Mouse (Mus musculus) kidney, adult 2 months (tissue): Measurements from ENCODE around the gene Gm9821. TPM values are rescaled to one million over a fixed set of nuclear protein-coding genes. Genes with fewer than 3 reads are reported as not detected.

Experiments used
- DNase-seq: peaks from one replicate; pipeline ENCODE4 v3.0.0; 2021
- H3K27ac ChIP-seq: fragments of 200-500 bp; 2 replicates; pipeline ENCODE4 v1.5.1; 2012; ENCODE audit warnings: low read depth, low read length, control low read depth, inconsistent platforms; ENCODE audit not compliant: insufficient read depth
- H3K27me3 ChIP-seq: fragments of 200-500 bp; replicated peaks from 2 replicates; pipeline ENCODE4 v1.6.1; 2012; ENCODE audit warnings: mild to moderate bottlenecking, moderate library complexity, low read length, inconsistent platforms; ENCODE audit not compliant: control insufficient read depth, insufficient read depth
- H3K36me3 ChIP-seq: fragments of 200-500 bp; 2 replicates; pipeline ENCODE4 v1.6.1; 2012; ENCODE audit warnings: mild to moderate bottlenecking, moderate library complexity, low read length, inconsistent platforms; ENCODE audit not compliant: control insufficient read depth, insufficient read depth
- H3K4me1 ChIP-seq: fragments of 200-500 bp; 2 replicates; pipeline ENCODE4 v1.6.1; 2011; ENCODE audit warnings: low read length; ENCODE audit not compliant: control insufficient read depth, insufficient read depth
- H3K4me3 ChIP-seq: fragments of 200-500 bp; 2 replicates; pipeline ENCODE4 v1.5.1; 2011; ENCODE audit warnings: mild to moderate bottlenecking, low read depth, low read length, control low read depth; ENCODE audit not compliant: insufficient read depth
- CTCF ChIP-seq: fragments of 200-500 bp; conservative IDR thresholded peaks from 2 replicates; pipeline ENCODE4 v1.5.1; 2011; ENCODE audit warnings: low read depth, mild to moderate bottlenecking, control low read depth, low read length, moderate library complexity, mixed read lengths; ENCODE audit not compliant: insufficient read depth, insufficient read length
- POLR2A ChIP-seq: fragments of 200-500 bp; IDR thresholded peaks from one replicate; pipeline ENCODE4 v1.6.1; 2011; ENCODE audit warnings: low read depth, low read length, control low read depth
- WGBS: fragments of 180-500 bp; shearing (Covaris S2); methylation state at CpG from one replicate; pipeline ENCODE4 v1.1.7; 2018; 5-methylcytosine and 5-hydroxymethylcytosine counted together
- polyA plus RNA-seq: library from polyadenylated mRNA; depleted of rRNA; stranded (reverse); fragments of >200 nt; gene quantifications from 2 replicates; pipeline ENCODE4 v1.2.3, GENCODE M21; 2012; rRNA removed

Gene Gm9821
- polyA plus RNA-seq, 1 experiment, result not detected

DNA sequence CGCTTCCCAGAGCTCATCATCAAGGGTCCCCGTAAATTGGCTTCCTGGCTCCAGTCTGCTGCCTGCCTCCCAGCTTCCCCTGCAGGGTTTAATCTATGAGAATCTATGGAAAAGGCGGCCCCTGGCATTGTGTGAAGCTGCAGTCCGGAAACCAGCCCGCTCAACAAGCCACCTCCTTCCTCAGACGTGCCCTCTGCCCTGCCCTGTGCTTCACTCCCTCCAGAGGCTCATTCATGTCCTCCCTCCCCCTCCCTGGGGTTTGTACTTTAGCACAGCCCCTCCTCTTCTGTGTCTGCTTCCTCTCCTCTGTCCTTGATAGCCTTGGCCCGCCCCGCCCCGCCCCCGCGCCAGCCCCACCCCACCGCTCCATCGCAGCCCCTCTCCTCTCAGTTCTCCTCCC lies 38.9 kb downstream of the Gm9821 start:
- Histone ChIP-seq H3K27ac (peak overlapping the region; percentile 46; the same call in 1 of the 2 replicates), H3K27me3 (no peaks in the 10 kb centered on the region), H3K36me3 (no peaks in the 10 kb centered on the region), H3K4me3 (no peak overlapping the region), H3K4me1 (peaks cover 3% of the 10 kb centered on the region; the same call in 1 of the 2 replicates)
- peak; percentile 95 for DNase-seq
- TF ChIP-seq POLR2A, result peak; percentile 8
- TF ChIP-seq CTCF, result no peak
- WGBS, result 10% methylated on average over 10 of the region's 13 CpGs

DNA sequence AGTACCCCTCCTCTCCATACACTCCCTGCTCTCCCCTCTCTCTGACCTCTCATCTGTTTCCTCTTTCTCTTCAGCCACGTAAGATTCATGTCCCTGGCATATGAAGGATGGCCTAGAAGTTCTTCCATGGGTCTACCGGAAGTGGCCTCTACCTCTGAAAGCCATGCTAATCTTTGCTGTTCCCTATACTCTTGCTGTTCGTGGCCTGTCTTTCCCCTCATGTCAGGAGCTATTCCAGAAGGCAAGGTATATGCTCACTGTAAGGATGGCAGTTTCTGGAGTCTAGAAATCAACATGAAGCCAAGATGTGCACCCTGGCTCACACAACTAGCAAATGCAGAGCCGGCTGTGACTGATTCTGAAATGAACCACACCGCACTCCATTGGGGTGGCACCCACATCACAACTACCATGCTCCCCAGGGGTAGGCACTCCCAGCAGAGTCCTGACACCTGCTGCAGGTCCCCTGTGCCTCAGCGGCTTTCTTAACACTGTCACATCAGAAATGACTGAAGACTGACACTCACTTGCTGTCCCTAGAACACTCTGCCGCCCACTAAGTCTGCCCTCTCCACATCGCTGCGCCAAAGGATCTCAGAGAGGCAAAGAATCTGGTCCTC lies 39.5 kb downstream of the Gm9821 start:
- DNase-seq, result no peak
- Histone ChIP-seq H3K36me3 (no peaks in the 10 kb centered on the region), H3K27ac (peak overlapping the region; percentile 13; the same call in 1 of the 2 replicates), H3K4me3 (no peak overlapping the region), H3K4me1 (peaks cover 3% of the 10 kb centered on the region; the same call in 1 of the 2 replicates), H3K27me3 (no peaks in the 10 kb centered on the region)
- WGBS, result 57% methylated on average over 9 of the region's 9 CpGs
- no peak for TF ChIP-seq CTCF
- no peak for TF ChIP-seq POLR2A

GRCm38 (mm10) chr2:91986071-91986470 lies 40.6 kb downstream of the Gm9821 start:
- H3K36me3 ChIP-seq, result no peaks in the 10 kb centered on the region
- peak; percentile 58 for DNase-seq
- H3K27ac ChIP-seq, result no peak overlapping the region
- peaks cover 3% of the 10 kb centered on the region; the same call in 1 of the 2 replicates for H3K4me1 ChIP-seq
- no peak overlapping the region for H3K4me3 ChIP-seq
- 19% methylated on average over 5 of the region's 5 CpGs for WGBS
- no peaks in the 10 kb centered on the region for H3K27me3 ChIP-seq
- TF ChIP-seq POLR2A (no peak), CTCF (peak; percentile 49)

DNA sequence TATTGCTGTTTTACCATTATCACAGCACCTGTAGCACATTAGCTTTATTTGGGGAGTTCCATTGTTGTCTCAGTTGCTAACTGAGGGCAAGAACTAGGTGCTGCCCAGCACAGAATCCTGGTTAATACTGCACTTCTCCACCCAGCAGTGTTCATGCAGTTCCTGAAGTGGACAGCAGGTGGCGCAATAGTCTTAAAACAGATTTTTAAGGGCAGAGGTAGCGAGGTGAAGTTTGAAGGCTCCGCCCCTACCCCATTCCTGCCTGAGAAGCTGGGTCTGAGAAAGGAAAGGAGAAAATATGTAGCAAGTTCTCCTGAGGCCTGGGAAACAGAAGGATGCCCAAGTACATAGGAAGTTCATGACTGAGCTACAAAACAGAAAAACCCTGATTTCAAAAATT lies 42.0 kb downstream of the Gm9821 start:
- 5% methylated on average over 3 of the region's 3 CpGs for whole genome bisulfite sequencing
- H3K27ac ChIP-seq, result no peak overlapping the region
- H3K4me1 ChIP-seq, result peaks cover 3% of the 10 kb centered on the region; the same call in 1 of the 2 replicates
- no peak overlapping the region for H3K4me3 ChIP-seq
- TF ChIP-seq CTCF, result peak; percentile 89
- TF ChIP-seq POLR2A, result no peak
- H3K36me3 ChIP-seq, result no peaks in the 10 kb centered on the region
- no peaks in the 10 kb centered on the region for H3K27me3 ChIP-seq
- DNase-seq, result peak; percentile 92

GRCm38 (mm10) chr2:91989750-91990149 lies 44.2 kb downstream of the Gm9821 start:
- peaks cover 3% of the 10 kb centered on the region; the same call in 1 of the 2 replicates for H3K4me1 ChIP-seq
- TF ChIP-seq POLR2A (no peak), CTCF (peak; percentile 39)
- H3K36me3 ChIP-seq, result no peaks in the 10 kb centered on the region

GRCm38 (mm10) chr2:91993409-91993808 lies 47.9 kb downstream of the Gm9821 start:
- TF ChIP-seq POLR2A, result no peak
- TF ChIP-seq CTCF, result no peak
- DNase-seq, result no peak
- no peaks in the 10 kb centered on the region for H3K27me3 ChIP-seq
- H3K4me3 ChIP-seq, result no peak overlapping the region
- WGBS, result 85% methylated on average over 3 of the region's 3 CpGs
- no peaks in the 10 kb centered on the region for H3K36me3 ChIP-seq
- H3K4me1 ChIP-seq, result peaks cover 7% of the 10 kb centered on the region
- no peak overlapping the region for H3K27ac ChIP-seq

More at GRCm38 (mm10) chr2:91989750-91990149, 44.2 kb downstream of the Gm9821 start:
- DNase-seq, result no peak
- H3K4me3 ChIP-seq, result no peak overlapping the region
- H3K27me3 ChIP-seq, result no peaks in the 10 kb centered on the region
- H3K27ac ChIP-seq, result no peak overlapping the region

GRCm38 (mm10) chr2:91996006-91996405 lies 50.5 kb downstream of the Gm9821 start:
- peak; percentile 86 for DNase-seq
- WGBS, result 36% methylated on average over 5 of the region's 5 CpGs
- Histone ChIP-seq H3K4me1 (peaks cover 7% of the 10 kb centered on the region), H3K27ac (no peak overlapping the region), H3K4me3 (no peak overlapping the region), H3K27me3 (no peaks in the 10 kb centered on the region), H3K36me3 (no peaks in the 10 kb centered on the region)
- TF ChIP-seq POLR2A (no peak), CTCF (no peak)

Other genes with a start within 250 kb of the Gm9821 start
- 32.5 and 34.2 TPM in 2 replicates for gene Atg13, start 235.1 kb upstream of the Gm9821 start, polyA plus RNA-seq
- gene Harbi1, start 234.9 kb upstream of the Gm9821 start, polyA plus RNA-seq, result 4.6 and 6.1 TPM in 2 replicates
- gene Ambra1, start 215.6 kb upstream of the Gm9821 start, polyA plus RNA-seq, result 34.5 and 35.3 TPM in 2 replicates
- gene Chrm4, start 18.5 kb upstream of the Gm9821 start, polyA plus RNA-seq, result 0.11 TPM in 1 of 2 replicates, not detected in the other
- 76.0 and 80.1 TPM in 2 replicates for gene Mdk, start 13.4 kb upstream of the Gm9821 start, polyA plus RNA-seq
- 106 and 119 TPM in 2 replicates for gene Dgkz, start 30.2 kb downstream of the Gm9821 start, polyA plus RNA-seq
- 6.7 and 8.9 TPM in 2 replicates for gene Creb3l1, start 78.8 kb downstream of the Gm9821 start, polyA plus RNA-seq
- 27.5 and 36.8 TPM in 2 replicates for gene Phf21a, start 147.4 kb downstream of the Gm9821 start, polyA plus RNA-seq